Mouse (Mus musculus) heart, adult 11 months (tissue): Measurements from ENCODE around the gene Adam4.
"Not testable (repeated sequence)": the region's sequence is repeated elsewhere in the genome, so short reads cannot be mapped to it uniquely, and the experiment has no call there.

Experiments
- DNase-seq: peaks from one replicate; pipeline ENCODE4 v3.0.0; 2022

Adam4 gene

GRCm38 (mm10) chr12:81421846-81422245 is at the start of gene Adam4:
Gene Adam4 (minus strand): TSS chr12:81421946.
- DNase-seq: no peak

DNA sequence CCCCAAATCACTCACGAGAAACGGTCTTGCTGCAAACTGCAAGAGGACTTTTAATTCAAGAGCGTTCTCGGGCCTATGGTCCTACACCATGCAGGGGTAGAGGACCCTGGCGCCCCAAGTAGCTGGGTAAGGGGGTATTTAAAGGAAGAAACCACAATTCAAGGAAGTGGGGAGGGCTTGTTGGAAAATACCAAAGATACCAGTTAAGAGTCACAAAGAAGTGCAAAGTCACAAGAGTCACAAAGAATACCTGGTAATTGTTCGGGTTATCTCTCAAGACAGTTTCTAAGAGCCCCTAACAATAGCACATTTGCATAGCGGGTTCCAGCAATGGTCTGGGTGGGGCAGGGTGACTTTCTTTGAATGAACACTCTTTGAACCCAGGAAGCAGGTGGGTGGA is 37.3 kb upstream of the Adam4 start:
- not testable (repeated sequence) for DNase-seq

- not testable (repeated sequence) for DNase-seq
These were observed 17.2 kb upstream of the Adam4 start for GRCm38 (mm10) chr12:81438985-81439384.

- peak; percentile 58 for DNase-seq
These were observed 13.0 kb upstream of the Adam4 start for GRCm38 (mm10) chr12:81434778-81435177.

DNA sequence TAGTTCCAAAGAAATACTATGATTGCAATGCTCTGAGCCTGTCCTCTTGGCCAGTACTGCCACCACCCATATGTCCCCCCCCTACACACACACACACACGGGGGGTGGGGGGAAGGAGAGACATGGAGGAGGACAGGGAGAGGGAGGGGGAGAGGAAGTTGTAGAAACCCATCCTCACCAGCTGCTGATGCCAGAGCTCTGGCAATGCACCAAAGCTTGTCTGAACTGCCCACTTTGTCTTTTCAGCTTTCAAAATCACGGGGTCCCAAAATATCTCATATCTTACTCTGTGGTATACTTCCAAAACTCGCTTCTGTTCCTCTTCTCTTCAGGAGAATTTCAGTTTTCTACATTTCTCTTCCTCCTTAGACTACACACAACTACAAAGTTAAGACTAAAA is 8.5 kb downstream of the Adam4 start:
- no peak for DNase-seq

DNA sequence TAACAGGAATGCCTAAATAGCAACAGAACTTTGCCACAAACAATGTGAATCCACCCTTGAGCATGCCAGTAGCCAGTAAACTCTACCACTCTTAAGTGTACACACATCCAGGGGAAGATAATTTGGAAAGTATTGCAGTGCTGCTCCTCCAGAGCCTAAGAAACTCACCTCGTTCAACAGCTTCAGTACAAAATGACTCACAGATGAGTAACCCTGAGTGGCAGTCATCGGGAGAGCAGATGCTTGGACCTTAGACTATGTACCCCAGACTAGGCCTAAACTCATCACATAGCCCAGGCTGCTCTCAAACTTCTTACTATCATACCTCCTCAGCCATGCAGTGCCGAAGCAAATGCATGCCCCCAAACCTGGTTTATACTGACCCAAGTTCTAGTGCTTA is 12.8 kb downstream of the Adam4 start:
- DNase-seq: no peak

GRCm38 (mm10) chr12:81402187-81402586 is 19.6 kb downstream of the Adam4 start:
- DNase-seq: peak; percentile 75

- DNase-seq: not testable (repeated sequence)
These were observed 42.4 kb downstream of the Adam4 start, which contains the start of gene Gm4787 for GRCm38 (mm10) chr12:81379364-81379763. Gene Gm4787 (minus strand): TSS chr12:81379464.
